Mouse (Mus musculus) heart, embryonic 13.5 days (tissue): ENCODE data around the gene Ceacam19. TPM values are rescaled to one million over a fixed set of nuclear protein-coding genes. Genes with fewer than 3 reads are reported as not detected.

ENCODE experiments used
- ATAC-seq: fragments of 200-750 bp; cut with Nextera tagmentation; 2 replicates; pipeline ENCODE4 v1.8.0; 2017; ENCODE audit warnings: moderate TSS enrichment; ENCODE audit not compliant: insufficient number of reproducible peaks, low FRiP score, low TSS enrichment; ENCODE audit errors: extremely low read depth
- H3K27ac ChIP-seq: fragments of 300-500 bp; sonication (generic); replicated peaks from 2 replicates; pipeline ENCODE4 v1.5.1; 2015; ENCODE audit warnings: moderate library complexity, mild to moderate bottlenecking, inconsistent platforms
- H3K27me3 ChIP-seq: fragments of 300-500 bp; sonication (generic); replicated peaks from 2 replicates; pipeline ENCODE4 v1.6.1; 2015; ENCODE audit warnings: mild to moderate bottlenecking, inconsistent platforms
- H3K36me3 ChIP-seq: fragments of 300-500 bp; sonication (generic); 2 replicates; pipeline ENCODE4 v1.6.1; 2015; ENCODE audit warnings: mild to moderate bottlenecking, inconsistent platforms
- H3K4me1 ChIP-seq: fragments of 300-500 bp; sonication (generic); 2 replicates; pipeline ENCODE4 v1.6.1; 2015; ENCODE audit warnings: inconsistent platforms
- H3K4me2 ChIP-seq: fragments of 300-500 bp; sonication (generic); 2 replicates; pipeline ENCODE4 v1.6.1; 2015; ENCODE audit warnings: inconsistent platforms, mild to moderate bottlenecking, moderate library complexity
- H3K4me3 ChIP-seq: fragments of 300-500 bp; sonication (generic); 2 replicates; pipeline ENCODE4 v1.5.1; 2015; ENCODE audit warnings: moderate library complexity, mild to moderate bottlenecking, inconsistent platforms
- H3K9ac ChIP-seq: fragments of 300-500 bp; sonication (generic); 2 replicates; pipeline ENCODE4 v1.6.1; 2015; ENCODE audit warnings: inconsistent platforms, mild to moderate bottlenecking, moderate library complexity
- H3K9me3 ChIP-seq: fragments of 300-500 bp; sonication (generic); 2 replicates; pipeline ENCODE4 v1.6.1; 2016; ENCODE audit warnings: inconsistent platforms
- WGBS: fragments of 180-500 bp; shearing (Covaris S2); methylation state at CpG from one replicate; pipeline ENCODE4 v1.1.7; 2015; ENCODE audit warnings: mixed read lengths; 5-methylcytosine and 5-hydroxymethylcytosine counted together
- polyA plus RNA-seq: library from polyadenylated mRNA; unstranded; fragments of >200 nt; fragmentation: Nextera tagmentation; extraction: Ambion mirVana; gene quantifications from 2 replicates; pipeline ENCODE4 v1.2.1, GENCODE M21; 2015

Ceacam19 gene
- polyA plus RNA-seq, 1 experiment from 2014 or later = not detected

GRCm38 (mm10) chr7:19834055-19834454, 53.7 kb downstream of the Ceacam19 start:
- no peak for ATAC-seq
- no peak overlapping the region for H3K27ac ChIP-seq
- whole genome bisulfite sequencing = 56% methylated on average over 3 of the region's 3 CpGs
- H3K36me3 ChIP-seq = no peaks in the 10 kb centered on the region
- H3K9ac ChIP-seq = no peak overlapping the region
- no peak overlapping the region for H3K4me3 ChIP-seq
- H3K4me1 ChIP-seq = peaks cover 13% of the 10 kb centered on the region
- H3K9me3 ChIP-seq = 0 out of 2 replicates have a peak, but pooled peaks cover 2% of the 10 kb centered on the region
- H3K4me2 ChIP-seq = no peak overlapping the region
- H3K27me3 ChIP-seq = peaks cover 9% of the 10 kb centered on the region; the same call in 1 of the 2 replicates

GRCm38 (mm10) chr7:19831837-19832236, 55.9 kb downstream of the Ceacam19 start:
- 46% methylated on average over 9 of the region's 9 CpGs for WGBS
- H3K4me1 ChIP-seq = peaks cover 13% of the 10 kb centered on the region
- H3K36me3 ChIP-seq = no peaks in the 10 kb centered on the region
- no peak overlapping the region for H3K4me3 ChIP-seq
- no peak overlapping the region for H3K27ac ChIP-seq
- 0 out of 2 replicates have a peak, but pooled peaks cover 2% of the 10 kb centered on the region for H3K9me3 ChIP-seq
- peaks cover 17% of the 10 kb centered on the region; the same call in 1 of the 2 replicates for H3K27me3 ChIP-seq
- no peak overlapping the region for H3K4me2 ChIP-seq
- no peak for ATAC-seq
- H3K9ac ChIP-seq = no peak overlapping the region

GRCm38 (mm10) chr7:19830682-19831156, 57.0 kb downstream of the Ceacam19 start:
- no peak overlapping the region for H3K4me3 ChIP-seq
- H3K27ac ChIP-seq = no peak overlapping the region
- WGBS = 26% methylated on average over 13 of the region's 13 CpGs
- H3K9me3 ChIP-seq = 0 out of 2 replicates have a peak, but pooled peaks cover 2% of the 10 kb centered on the region
- peaks cover 13% of the 10 kb centered on the region for H3K4me1 ChIP-seq
- ATAC-seq = peak; percentile 62; the same call in 1 of the 2 replicates
- peak overlapping the region; percentile 59; the same call in 1 of the 2 replicates for H3K9ac ChIP-seq
- H3K4me2 ChIP-seq = peak overlapping the region; percentile 33
- peaks cover 18% of the 10 kb centered on the region; the same call in 1 of the 2 replicates for H3K27me3 ChIP-seq
- no peaks in the 10 kb centered on the region for H3K36me3 ChIP-seq

- WGBS = 71% methylated on average over 3 of the region's 3 CpGs
- H3K4me3 ChIP-seq = no peak overlapping the region
- ATAC-seq = no peak
- no peak overlapping the region for H3K27ac ChIP-seq
- H3K9me3 ChIP-seq = 0 out of 2 replicates have a peak, but pooled peaks cover 2% of the 10 kb centered on the region
- H3K4me1 ChIP-seq = peaks cover 14% of the 10 kb centered on the region
- no peak overlapping the region for H3K4me2 ChIP-seq
- peaks cover 18% of the 10 kb centered on the region; the same call in 1 of the 2 replicates for H3K27me3 ChIP-seq
- H3K36me3 ChIP-seq = no peaks in the 10 kb centered on the region
- H3K9ac ChIP-seq = no peak overlapping the region
Measured at GRCm38 (mm10) chr7:19829694-19830093, 58.1 kb downstream of the Ceacam19 start.

GRCm38 (mm10) chr7:19826756-19827155, 61.0 kb downstream of the Ceacam19 start:
- WGBS = 41% methylated on average over 6 of the region's 6 CpGs
- Histone ChIP-seq H3K4me3 (no peak overlapping the region), H3K27me3 (peaks cover 28% of the 10 kb centered on the region), H3K9me3 (0 out of 2 replicates have a peak, but pooled peaks cover 2% of the 10 kb centered on the region), H3K4me2 (no peak overlapping the region), H3K27ac (no peak overlapping the region), H3K9ac (no peak overlapping the region), H3K4me1 (peaks cover 42% of the 10 kb centered on the region), H3K36me3 (no peaks in the 10 kb centered on the region)
- no peak for ATAC-seq

Other genes with a start within 250 kb of the Ceacam19 start
- 74.5 and 74.6 TPM in 2 replicates for gene Clptm1, start 222.9 kb downstream of the Ceacam19 start, polyA plus RNA-seq
- 3.6 and 22.3 TPM in 2 replicates for gene Apoc2, start 210.0 kb downstream of the Ceacam19 start, polyA plus RNA-seq
- 2.9 TPM in 1 of 2 replicates, not detected in the other for gene Gm44805, start 206.5 kb downstream of the Ceacam19 start, polyA plus RNA-seq
- gene Apoc4, start 206.5 kb downstream of the Ceacam19 start, polyA plus RNA-seq = 0.84 and 3.7 TPM in 2 replicates
- 8.8 and 13.9 TPM in 2 replicates for gene Apoc1, start 195.3 kb downstream of the Ceacam19 start, polyA plus RNA-seq
- gene Apoe, start 188.8 kb downstream of the Ceacam19 start, polyA plus RNA-seq = 480 and 561 TPM in 2 replicates
- 128 and 146 TPM in 2 replicates for gene Tomm40, start 172.5 kb downstream of the Ceacam19 start, polyA plus RNA-seq
- 89.3 and 89.4 TPM in 2 replicates for gene Nectin2, start 137.5 kb downstream of the Ceacam19 start, polyA plus RNA-seq
- 223 and 250 TPM in 2 replicates for gene Bcam, start 116.9 kb downstream of the Ceacam19 start, polyA plus RNA-seq
- gene Cblc, start 91.2 kb downstream of the Ceacam19 start, polyA plus RNA-seq = 0.59 and 0.68 TPM in 2 replicates
- 1.5 and 1.9 TPM in 2 replicates for gene Bcl3, start 65.2 kb downstream of the Ceacam19 start, polyA plus RNA-seq
- not detected in 2 replicates for gene Gm19345, start 36.0 kb downstream of the Ceacam19 start, polyA plus RNA-seq
- 0.13 TPM in 1 of 2 replicates, not detected in the other for gene Ceacam16, start 26.7 kb downstream of the Ceacam19 start, polyA plus RNA-seq
- gene Pvr, start 33.2 kb upstream of the Ceacam19 start, polyA plus RNA-seq = 15.7 TPM in 2 replicates
- 1.2 and 1.6 TPM in 2 replicates for gene Igsf23, start 62.8 kb upstream of the Ceacam19 start, polyA plus RNA-seq
- gene Ceacam20, start 77.4 kb upstream of the Ceacam19 start, polyA plus RNA-seq = not detected in 2 replicates
- gene Nlrp9b, start 103.5 kb upstream of the Ceacam19 start, polyA plus RNA-seq = not detected in 2 replicates
- not detected in 2 replicates for gene Vmn1r91, start 211.7 kb upstream of the Ceacam19 start, polyA plus RNA-seq
- gene Gm16442, start 234.6 kb upstream of the Ceacam19 start, polyA plus RNA-seq = not detected in 2 replicates